Mouse (Mus musculus) intestine, embryonic 14.5 days (tissue): ENCODE measurements around the gene Gpr108. TPM values are rescaled to one million over a fixed set of nuclear protein-coding genes. Genes with fewer than 3 reads are reported as not detected.

Source experiments
- ATAC-seq: fragments of 200-750 bp; cut with Nextera tagmentation; replicated peaks from 2 replicates; pipeline ENCODE4 v1.8.0; 2017; ENCODE audit warnings: low read depth, moderate number of reproducible peaks, moderate TSS enrichment, moderate library complexity; ENCODE audit not compliant: low FRiP score, low TSS enrichment
- DNase-seq: peaks from one replicate; pipeline ENCODE4 v3.0.0-alpha.2; 2018; ENCODE audit warnings: low spot score
- H3K27ac ChIP-seq: fragments of 300-500 bp; sonication (generic); 2 replicates; pipeline ENCODE4 v1.5.1; 2014; ENCODE audit warnings: low read depth, mild to moderate bottlenecking, control low read depth
- H3K27me3 ChIP-seq: fragments of 300-500 bp; sonication (generic); replicated peaks from 2 replicates; pipeline ENCODE4 v1.6.1; 2014; ENCODE audit warnings: low read length, control low read depth; ENCODE audit not compliant: control insufficient read depth, insufficient read depth
- H3K36me3 ChIP-seq: fragments of 300-500 bp; sonication (generic); 2 replicates; pipeline ENCODE4 v1.6.1; 2014; ENCODE audit warnings: low read length, control low read depth; ENCODE audit not compliant: control insufficient read depth, insufficient read depth
- H3K4me1 ChIP-seq: fragments of 300-500 bp; sonication (generic); replicated peaks from 2 replicates; pipeline ENCODE4 v1.6.1; 2014; ENCODE audit warnings: low read length, control low read depth, mixed read lengths; ENCODE audit not compliant: control insufficient read depth, insufficient read depth
- H3K4me2 ChIP-seq: fragments of 300-500 bp; sonication (generic); 2 replicates; pipeline ENCODE4 v1.6.1; 2014; ENCODE audit warnings: low read length
- H3K4me3 ChIP-seq: fragments of 300-500 bp; sonication (generic); 2 replicates; pipeline ENCODE4 v1.5.1; 2014; ENCODE audit warnings: low read depth, low read length, control low read depth, mixed read lengths
- H3K9ac ChIP-seq: fragments of 300-500 bp; sonication (generic); 2 replicates; pipeline ENCODE4 v1.6.1; 2014; ENCODE audit warnings: mild to moderate bottlenecking, low read length
- H3K9me3 ChIP-seq: fragments of 300-500 bp; sonication (generic); 2 replicates; pipeline ENCODE4 v1.6.1; 2016; ENCODE audit warnings: low read length, control low read depth; ENCODE audit not compliant: control insufficient read depth
- WGBS: fragments of 180-500 bp; shearing (Covaris S2); extraction: QIAGEN DNeasy Blood & Tissue Kit; methylation state at CpG from one replicate; pipeline ENCODE4 v1.1.7; 2014; 5-methylcytosine and 5-hydroxymethylcytosine counted together
- polyA plus RNA-seq: library from polyadenylated mRNA; unstranded; fragments of >200 nt; fragmentation: Nextera tagmentation; extraction: Ambion mirVana; gene quantifications from 2 replicates; pipeline ENCODE4 v1.2.1, GENCODE M21; 2014

Gene Gpr108
- polyA plus RNA-seq, 1 experiment from 2014 or later: 37.1 TPM

GRCm38 (mm10) chr17:57218335-57218900 is 29.8 kb downstream of the Gpr108 start:
- H3K36me3 ChIP-seq: no peaks in the 10 kb centered on the region
- no peaks in the 10 kb centered on the region for H3K27me3 ChIP-seq
- H3K9me3 ChIP-seq: no peaks in the 10 kb centered on the region
- no peak for ATAC-seq
- no peak overlapping the region for H3K9ac ChIP-seq
- no peak overlapping the region for H3K27ac ChIP-seq
- no peak for DNase-seq
- H3K4me3 ChIP-seq: no peak overlapping the region
- H3K4me1 ChIP-seq: no peaks in the 10 kb centered on the region
- no peak overlapping the region for H3K4me2 ChIP-seq
- WGBS: 71% methylated on average over 12 of the region's 12 CpGs

GRCm38 (mm10) chr17:57214676-57215387 is 33.4 kb downstream of the Gpr108 start:
- Histone ChIP-seq H3K4me2 (no peak overlapping the region), H3K36me3 (no peaks in the 10 kb centered on the region), H3K4me1 (no peaks in the 10 kb centered on the region), H3K9ac (no peak overlapping the region), H3K27me3 (no peaks in the 10 kb centered on the region), H3K9me3 (no peaks in the 10 kb centered on the region), H3K27ac (no peak overlapping the region), H3K4me3 (no peak overlapping the region)
- 38% methylated on average over 13 of the region's 13 CpGs for WGBS
- ATAC-seq (no peak; the same call in 1 of the 2 replicates), DNase-seq (peak; percentile 66)

GRCm38 (mm10) chr17:57211501-57211900 is 36.7 kb downstream of the Gpr108 start:
- no peaks in the 10 kb centered on the region for H3K27me3 ChIP-seq
- H3K27ac ChIP-seq: no peak overlapping the region

GRCm38 (mm10) chr17:57209330-57209729 is 38.9 kb downstream of the Gpr108 start:
- no peak overlapping the region for H3K4me2 ChIP-seq
- H3K4me1 ChIP-seq: no peaks in the 10 kb centered on the region
- 78% methylated on average over 4 of the region's 4 CpGs for WGBS
- no peak overlapping the region for H3K9ac ChIP-seq
- H3K36me3 ChIP-seq: no peaks in the 10 kb centered on the region
- ATAC-seq (no peak), DNase-seq (no peak)
- no peak overlapping the region for H3K27ac ChIP-seq
- H3K9me3 ChIP-seq: no peaks in the 10 kb centered on the region
- no peak overlapping the region for H3K4me3 ChIP-seq
- H3K27me3 ChIP-seq: no peaks in the 10 kb centered on the region

More at GRCm38 (mm10) chr17:57211501-57211900, 36.7 kb downstream of the Gpr108 start:
- 65% methylated on average over 9 of the region's 9 CpGs for WGBS
- Histone ChIP-seq H3K4me3 (no peak overlapping the region), H3K36me3 (no peaks in the 10 kb centered on the region), H3K4me1 (no peaks in the 10 kb centered on the region), H3K4me2 (no peak overlapping the region), H3K9me3 (no peaks in the 10 kb centered on the region), H3K9ac (no peak overlapping the region)
- ATAC-seq: no peak
- DNase-seq: no peak

GRCm38 (mm10) chr17:57207938-57208337 is 40.3 kb downstream of the Gpr108 start:
- Histone ChIP-seq H3K4me1 (no peaks in the 10 kb centered on the region), H3K9me3 (no peaks in the 10 kb centered on the region), H3K36me3 (no peaks in the 10 kb centered on the region), H3K4me3 (no peak overlapping the region), H3K27me3 (no peaks in the 10 kb centered on the region), H3K4me2 (no peak overlapping the region), H3K9ac (no peak overlapping the region), H3K27ac (no peak overlapping the region)
- WGBS: 92% methylated on average over 3 of the region's 3 CpGs
- ATAC-seq (no peak), DNase-seq (no peak)

- Histone ChIP-seq H3K9ac (no peak overlapping the region), H3K4me1 (no peaks in the 10 kb centered on the region), H3K27me3 (no peaks in the 10 kb centered on the region), H3K27ac (peak overlapping the region; percentile 3; the same call in 1 of the 2 replicates), H3K36me3 (no peaks in the 10 kb centered on the region), H3K9me3 (no peaks in the 10 kb centered on the region), H3K4me2 (no peak overlapping the region), H3K4me3 (no peak overlapping the region)
- ATAC-seq (peak; percentile 76), DNase-seq (no peak)
- 74% methylated on average over 10 of the region's 10 CpGs for WGBS
Measured at GRCm38 (mm10) chr17:57201841-57202724, 46.2 kb downstream of the Gpr108 start.

- ATAC-seq (no peak), DNase-seq (no peak)
- no peaks in the 10 kb centered on the region for H3K4me1 ChIP-seq
- no peak overlapping the region for H3K9ac ChIP-seq
- no peaks in the 10 kb centered on the region for H3K27me3 ChIP-seq
- WGBS: 84% methylated on average over 3 of the region's 3 CpGs
- H3K4me2 ChIP-seq: no peak overlapping the region
- H3K36me3 ChIP-seq: no peaks in the 10 kb centered on the region
- H3K4me3 ChIP-seq: no peak overlapping the region
- H3K27ac ChIP-seq: no peak overlapping the region
- no peaks in the 10 kb centered on the region for H3K9me3 ChIP-seq
Measured at GRCm38 (mm10) chr17:57198252-57198651, 50.0 kb downstream of the Gpr108 start.

- Histone ChIP-seq H3K27ac (no peak overlapping the region), H3K9me3 (no peaks in the 10 kb centered on the region), H3K36me3 (no peaks in the 10 kb centered on the region), H3K4me3 (no peak overlapping the region), H3K4me2 (no peak overlapping the region), H3K27me3 (no peaks in the 10 kb centered on the region), H3K4me1 (no peaks in the 10 kb centered on the region), H3K9ac (no peak overlapping the region)
- 73% methylated on average over 8 of the region's 8 CpGs for WGBS
- ATAC-seq (no peak), DNase-seq (no peak)
Measured at GRCm38 (mm10) chr17:57195326-57196010, 52.8 kb downstream of the Gpr108 start.
